Mouse (Mus musculus): ENCODE data around the gene Atp5d. TPM values are rescaled to one million over a fixed set of nuclear protein-coding genes. Genes with fewer than 3 reads are reported as not detected.

The Atp5d gene
- 381 and 502 TPM in 2 replicates for polyA plus RNA-seq (2015; fragmentation: Nextera tagmentation; extraction: Ambion mirVana)

GRCm38 (mm10) chr10:80138553-80139438, at the start of gene Atp5d:
Gene Atp5d, plus strand, starts transcription at chr10:80138632.

GRCm38 (mm10) chr10:80105460-80105859, 33.0 kb upstream of the Atp5d start, which contains the start of gene Sbno2:
Gene Sbno2, minus strand, starts transcription at chr10:80105571.

GRCm38 (mm10) chr10:80115290-80115943, 23.0 kb upstream of the Atp5d start, which contains the start of gene Stk11:
Gene Stk11, plus strand, starts transcription at chr10:80115803.

GRCm38 (mm10) chr10:80140666-80141035, 2.2 kb downstream of the Atp5d start, which contains the start of gene Cbarp:
Gene Cbarp, minus strand, starts transcription at chr10:80140835.

GRCm38 (mm10) chr10:80147719-80148601, 9.5 kb downstream of the Atp5d start, which contains the start of gene Midn:
Gene Midn, plus strand, starts transcription at chr10:80148272.

GRCm38 (mm10) chr10:80165392-80166128, 27.1 kb downstream of the Atp5d start, which contains the start of gene Cirbp:
Gene Cirbp, plus strand, starts transcription at chr10:80165985.

GRCm38 (mm10) chr10:80172527-80173292, 34.3 kb downstream of the Atp5d start, which contains the start of gene 1600002K03Rik:
Gene 1600002K03Rik, plus strand, starts transcription at chr10:80172944.

GRCm38 (mm10) chr10:80179068-80180051, 40.9 kb downstream of the Atp5d start, which contains the start of gene Efna2:
Gene Efna2, plus strand, starts transcription at chr10:80179482.

Other genes starting within 250 kb of the Atp5d start
- gene Cfd, start 247.8 kb upstream of the Atp5d start, polyA plus RNA-seq (2015; fragmentation: Nextera tagmentation; extraction: Ambion mirVana), result 0.96 and 5.3 TPM in 2 replicates
- 28.5 and 37.7 TPM in 2 replicates for gene Med16, start 229.7 kb upstream of the Atp5d start, polyA plus RNA-seq (2015; fragmentation: Nextera tagmentation; extraction: Ambion mirVana)
- gene Gm26602, start 227.8 kb upstream of the Atp5d start, polyA plus RNA-seq (2015; fragmentation: Nextera tagmentation; extraction: Ambion mirVana), result 8.4 and 15.7 TPM in 2 replicates
- gene Kiss1r, start 221.7 kb upstream of the Atp5d start, polyA plus RNA-seq (2015; fragmentation: Nextera tagmentation; extraction: Ambion mirVana), result 0.77 and 1.0 TPM in 2 replicates
- gene R3hdm4, start 217.4 kb upstream of the Atp5d start, polyA plus RNA-seq (2015; fragmentation: Nextera tagmentation; extraction: Ambion mirVana), result 81.3 and 98.1 TPM in 2 replicates
- 1.7 and 2.8 TPM in 2 replicates for gene Arid3a, start 211.6 kb upstream of the Atp5d start, polyA plus RNA-seq (2015; fragmentation: Nextera tagmentation; extraction: Ambion mirVana)
- 53.4 and 76.1 TPM in 2 replicates for gene Wdr18, start 178.5 kb upstream of the Atp5d start, polyA plus RNA-seq (2015; fragmentation: Nextera tagmentation; extraction: Ambion mirVana)
- gene Grin3b, start 167.9 kb upstream of the Atp5d start, polyA plus RNA-seq (2015; fragmentation: Nextera tagmentation; extraction: Ambion mirVana), result 0.11 and 0.16 TPM in 2 replicates
- gene Tmem259, start 154.3 kb upstream of the Atp5d start, polyA plus RNA-seq (2015; fragmentation: Nextera tagmentation; extraction: Ambion mirVana), result 19.3 and 25.0 TPM in 2 replicates
- 57.9 and 65.3 TPM in 2 replicates for gene Cnn2, start 150.0 kb upstream of the Atp5d start, polyA plus RNA-seq (2015; fragmentation: Nextera tagmentation; extraction: Ambion mirVana)
- gene Abca7, start 142.1 kb upstream of the Atp5d start, polyA plus RNA-seq (2015; fragmentation: Nextera tagmentation; extraction: Ambion mirVana), result 5.5 and 5.7 TPM in 2 replicates
- 4.9 and 6.0 TPM in 2 replicates for gene Arhgap45, start 122.0 kb upstream of the Atp5d start, polyA plus RNA-seq (2015; fragmentation: Nextera tagmentation; extraction: Ambion mirVana)
- 156 and 175 TPM in 2 replicates for gene Polr2e, start 98.8 kb upstream of the Atp5d start, polyA plus RNA-seq (2015; fragmentation: Nextera tagmentation; extraction: Ambion mirVana)
- 1,645 and 2,206 TPM in 2 replicates for gene Gpx4, start 91.5 kb upstream of the Atp5d start, polyA plus RNA-seq (2015; fragmentation: Nextera tagmentation; extraction: Ambion mirVana)
- gene Sbno2, start 33.1 kb upstream of the Atp5d start, polyA plus RNA-seq (2015; fragmentation: Nextera tagmentation; extraction: Ambion mirVana), result 7.0 and 17.7 TPM in 2 replicates
- gene Stk11, start 22.8 kb upstream of the Atp5d start, polyA plus RNA-seq (2015; fragmentation: Nextera tagmentation; extraction: Ambion mirVana), result 10.7 and 13.5 TPM in 2 replicates
- 9.5 and 12.7 TPM in 2 replicates for gene Cbarp, start 2.2 kb downstream of the Atp5d start, polyA plus RNA-seq (2015; fragmentation: Nextera tagmentation; extraction: Ambion mirVana)
- gene Midn, start 9.6 kb downstream of the Atp5d start, polyA plus RNA-seq (2015; fragmentation: Nextera tagmentation; extraction: Ambion mirVana), result 9.1 and 14.6 TPM in 2 replicates
- gene Cirbp, start 27.4 kb downstream of the Atp5d start, polyA plus RNA-seq (2015; fragmentation: Nextera tagmentation; extraction: Ambion mirVana), result 298 and 357 TPM in 2 replicates
- 23.0 and 26.5 TPM in 2 replicates for gene 1600002K03Rik, start 34.3 kb downstream of the Atp5d start, polyA plus RNA-seq (2015; fragmentation: Nextera tagmentation; extraction: Ambion mirVana)
- gene Efna2, start 40.9 kb downstream of the Atp5d start, polyA plus RNA-seq (2015; fragmentation: Nextera tagmentation; extraction: Ambion mirVana), result 13.9 and 14.2 TPM in 2 replicates
- gene Mum1, start 87.8 kb downstream of the Atp5d start, polyA plus RNA-seq (2015; fragmentation: Nextera tagmentation; extraction: Ambion mirVana), result 26.2 TPM in 2 replicates
- 325 and 379 TPM in 2 replicates for gene Ndufs7, start 110.5 kb downstream of the Atp5d start, polyA plus RNA-seq (2015; fragmentation: Nextera tagmentation; extraction: Ambion mirVana)
- 79.8 and 194 TPM in 2 replicates for gene Gamt, start 122.4 kb downstream of the Atp5d start, polyA plus RNA-seq (2015; fragmentation: Nextera tagmentation; extraction: Ambion mirVana)
- 25.3 and 33.2 TPM in 2 replicates for gene Dazap1, start 122.9 kb downstream of the Atp5d start, polyA plus RNA-seq (2015; fragmentation: Nextera tagmentation; extraction: Ambion mirVana)
- gene Rps15, start 153.8 kb downstream of the Atp5d start, polyA plus RNA-seq (2015; fragmentation: Nextera tagmentation; extraction: Ambion mirVana), result 722 and 992 TPM in 2 replicates
- gene Apc2, start 157.3 kb downstream of the Atp5d start, polyA plus RNA-seq (2015; fragmentation: Nextera tagmentation; extraction: Ambion mirVana), result 5.2 and 14.1 TPM in 2 replicates
- gene 2310011J03Rik, start 181.9 kb downstream of the Atp5d start, polyA plus RNA-seq (2015; fragmentation: Nextera tagmentation; extraction: Ambion mirVana), result 57.7 and 64.6 TPM in 2 replicates
- gene Pcsk4, start 190.9 kb downstream of the Atp5d start, polyA plus RNA-seq (2015; fragmentation: Nextera tagmentation; extraction: Ambion mirVana), result 3.2 and 3.3 TPM in 2 replicates
- 5.7 and 5.9 TPM in 2 replicates for gene Reep6, start 191.3 kb downstream of the Atp5d start, polyA plus RNA-seq (2015; fragmentation: Nextera tagmentation; extraction: Ambion mirVana)
- gene Adamtsl5, start 209.8 kb downstream of the Atp5d start, polyA plus RNA-seq (2015; fragmentation: Nextera tagmentation; extraction: Ambion mirVana), result 24.9 and 42.4 TPM in 2 replicates
- gene Plk5, start 217.8 kb downstream of the Atp5d start, polyA plus RNA-seq (2015; fragmentation: Nextera tagmentation; extraction: Ambion mirVana), result 0.26 TPM in 1 of 2 replicates, not detected in the other
- 6.5 and 7.7 TPM in 2 replicates for gene Mex3d, start 249.0 kb downstream of the Atp5d start, polyA plus RNA-seq (2015; fragmentation: Nextera tagmentation; extraction: Ambion mirVana)